Mouse (Mus musculus) liver, embryonic 12.5 days (tissue): ENCODE data around the gene Dot1l. TPM values are rescaled to one million over a fixed set of nuclear protein-coding genes. Genes with fewer than 3 reads are reported as not detected.

ENCODE experiments used
- ATAC-seq: fragments of 200-750 bp; cut with Nextera tagmentation; 2 replicates; pipeline ENCODE4 v1.8.0; 2017; ENCODE audit warnings: moderate number of reproducible peaks, mild to moderate bottlenecking, moderate library complexity
- H3K27ac ChIP-seq: fragments of 300-500 bp; sonication (generic); 2 replicates; pipeline ENCODE4 v1.5.1; 2016; ENCODE audit warnings: mild to moderate bottlenecking
- H3K27me3 ChIP-seq: fragments of 300-500 bp; sonication (generic); replicated peaks from 2 replicates; pipeline ENCODE4 v1.6.1; 2016; ENCODE audit warnings: mild to moderate bottlenecking, moderate library complexity
- H3K36me3 ChIP-seq: fragments of 300-500 bp; sonication (generic); 2 replicates; pipeline ENCODE4 v1.6.1; 2016; ENCODE audit warnings: mild to moderate bottlenecking, moderate library complexity
- H3K4me1 ChIP-seq: fragments of 300-500 bp; sonication (generic); 2 replicates; pipeline ENCODE4 v1.6.1; 2016
- H3K4me2 ChIP-seq: fragments of 300-500 bp; sonication (generic); 2 replicates; pipeline ENCODE4 v1.6.1; 2016; ENCODE audit warnings: mild to moderate bottlenecking, moderate library complexity
- H3K4me3 ChIP-seq: fragments of 300-500 bp; sonication (generic); 2 replicates; pipeline ENCODE4 v1.5.1; 2016; ENCODE audit warnings: mild to moderate bottlenecking, moderate library complexity
- H3K9ac ChIP-seq: fragments of 300-500 bp; sonication (generic); 2 replicates; pipeline ENCODE4 v1.6.1; 2016; ENCODE audit warnings: mild to moderate bottlenecking, moderate library complexity
- H3K9me3 ChIP-seq: fragments of 300-500 bp; sonication (generic); replicated peaks from 2 replicates; pipeline ENCODE4 v1.6.1; 2016; ENCODE audit warnings: mild to moderate bottlenecking, moderate library complexity
- WGBS: fragments of 180-500 bp; shearing (Covaris S2); methylation state at CpG from one replicate; pipeline ENCODE4 v1.1.7; 2016; ENCODE audit not compliant: insufficient replicate concordance; 5-methylcytosine and 5-hydroxymethylcytosine counted together
- polyA plus RNA-seq: library from polyadenylated mRNA; unstranded; fragments of >200 nt; fragmentation: Nextera tagmentation; extraction: Ambion mirVana; gene quantifications from 2 replicates; pipeline ENCODE4 v1.2.1, GENCODE M21; 2016

Gene Dot1l
- polyA plus RNA-seq, 1 experiment from 2014 or later: 15.7 TPM

GRCm38 (mm10) chr10:80760596-80761524 is 5.9 kb downstream of the Dot1l start:
- Histone ChIP-seq H3K4me2 (no peak overlapping the region), H3K4me3 (no peak overlapping the region), H3K27me3 (no peaks in the 10 kb centered on the region), H3K4me1 (peaks cover 81% of the 10 kb centered on the region), H3K36me3 (peaks cover 34% of the 10 kb centered on the region), H3K9ac (no peak overlapping the region), H3K9me3 (no peaks in the 10 kb centered on the region), H3K27ac (no peak overlapping the region)
- no peak for ATAC-seq
- WGBS: 83% methylated on average over 4 of the region's 4 CpGs

- peaks cover 44% of the 10 kb centered on the region for H3K36me3 ChIP-seq
- H3K27ac ChIP-seq: no peak overlapping the region
- no peak overlapping the region for H3K9ac ChIP-seq
- no peaks in the 10 kb centered on the region for H3K9me3 ChIP-seq
- 70% methylated on average over 3 of the region's 3 CpGs for WGBS
- no peak overlapping the region for H3K4me3 ChIP-seq
- H3K4me2 ChIP-seq: no peak overlapping the region
- ATAC-seq: no peak
- no peaks in the 10 kb centered on the region for H3K27me3 ChIP-seq
- peaks cover 71% of the 10 kb centered on the region for H3K4me1 ChIP-seq
Observed at GRCm38 (mm10) chr10:80761821-80762220, 6.8 kb downstream of the Dot1l start.

- no peaks in the 10 kb centered on the region for H3K9me3 ChIP-seq
Observed at GRCm38 (mm10) chr10:80763502-80763901, 8.5 kb downstream of the Dot1l start.

GRCm38 (mm10) chr10:80765746-80766145 is 10.7 kb downstream of the Dot1l start:
- H3K36me3 ChIP-seq: peaks cover 79% of the 10 kb centered on the region
- no peak overlapping the region for H3K4me3 ChIP-seq
- peaks cover 47% of the 10 kb centered on the region for H3K4me1 ChIP-seq
- H3K4me2 ChIP-seq: no peak overlapping the region
- ATAC-seq: no peak
- 93% methylated on average over 2 of the region's 2 CpGs for WGBS
- no peak overlapping the region for H3K27ac ChIP-seq
- H3K9ac ChIP-seq: no peak overlapping the region
- no peaks in the 10 kb centered on the region for H3K9me3 ChIP-seq
- no peaks in the 10 kb centered on the region for H3K27me3 ChIP-seq

More at GRCm38 (mm10) chr10:80763502-80763901, 8.5 kb downstream of the Dot1l start:
- Histone ChIP-seq H3K36me3 (peaks cover 57% of the 10 kb centered on the region), H3K4me1 (peaks cover 55% of the 10 kb centered on the region), H3K27me3 (no peaks in the 10 kb centered on the region), H3K4me3 (no peak overlapping the region), H3K9ac (no peak overlapping the region), H3K27ac (no peak overlapping the region), H3K4me2 (no peak overlapping the region)
- ATAC-seq: no peak
- 77% methylated on average over 2 of the region's 2 CpGs for WGBS

- Histone ChIP-seq H3K9ac (no peak overlapping the region), H3K4me1 (peaks cover 42% of the 10 kb centered on the region), H3K4me2 (no peak overlapping the region), H3K4me3 (no peak overlapping the region), H3K27me3 (no peaks in the 10 kb centered on the region), H3K27ac (no peak overlapping the region), H3K9me3 (no peaks in the 10 kb centered on the region), H3K36me3 (peaks cover 85% of the 10 kb centered on the region)
- WGBS: 85% methylated on average over 10 of the region's 10 CpGs
- no peak for ATAC-seq
Observed at GRCm38 (mm10) chr10:80766161-80766815, 11.3 kb downstream of the Dot1l start.

GRCm38 (mm10) chr10:80768365-80768764 is 13.4 kb downstream of the Dot1l start:
- 85% methylated on average over 6 of the region's 6 CpGs for WGBS
- no peaks in the 10 kb centered on the region for H3K27me3 ChIP-seq
- no peak for ATAC-seq

GRCm38 (mm10) chr10:80773816-80774215 is 18.8 kb downstream of the Dot1l start:
- Histone ChIP-seq H3K27ac (peak overlapping the region; percentile 73), H3K27me3 (no peaks in the 10 kb centered on the region), H3K4me3 (no peak overlapping the region), H3K9me3 (no peaks in the 10 kb centered on the region), H3K36me3 (peaks cover 100% of the 10 kb centered on the region), H3K4me1 (peaks cover 46% of the 10 kb centered on the region), H3K4me2 (no peak overlapping the region), H3K9ac (no peak overlapping the region)
- no peak for ATAC-seq
- WGBS: 72% methylated on average over 5 of the region's 5 CpGs

More at GRCm38 (mm10) chr10:80768365-80768764, 13.4 kb downstream of the Dot1l start:
- no peak overlapping the region for H3K9ac ChIP-seq
- H3K36me3 ChIP-seq: peaks cover 97% of the 10 kb centered on the region
- peaks cover 37% of the 10 kb centered on the region for H3K4me1 ChIP-seq
- no peak overlapping the region for H3K27ac ChIP-seq
- no peaks in the 10 kb centered on the region for H3K9me3 ChIP-seq
- no peak overlapping the region for H3K4me2 ChIP-seq
- H3K4me3 ChIP-seq: no peak overlapping the region

- Histone ChIP-seq H3K9me3 (no peaks in the 10 kb centered on the region), H3K36me3 (peaks cover 100% of the 10 kb centered on the region), H3K4me3 (no peak overlapping the region), H3K9ac (no peak overlapping the region), H3K27me3 (no peaks in the 10 kb centered on the region), H3K4me2 (peak overlapping the region; percentile 13; the same call in 1 of the 2 replicates), H3K4me1 (peaks cover 42% of the 10 kb centered on the region), H3K27ac (peak overlapping the region; percentile 73)
- peak; percentile 87 for ATAC-seq
- 33% methylated on average over 2 of the region's 2 CpGs for WGBS
Observed at GRCm38 (mm10) chr10:80774549-80774948, 19.5 kb downstream of the Dot1l start.

GRCm38 (mm10) chr10:80774981-80775380 is 20.0 kb downstream of the Dot1l start:
- no peak overlapping the region for H3K27ac ChIP-seq
- no peak overlapping the region for H3K4me2 ChIP-seq
- H3K4me3 ChIP-seq: no peak overlapping the region
- WGBS: 70% methylated on average over 4 of the region's 4 CpGs
- no peak overlapping the region for H3K9ac ChIP-seq
- no peaks in the 10 kb centered on the region for H3K27me3 ChIP-seq
- H3K36me3 ChIP-seq: peaks cover 100% of the 10 kb centered on the region
- no peaks in the 10 kb centered on the region for H3K9me3 ChIP-seq
- peaks cover 38% of the 10 kb centered on the region for H3K4me1 ChIP-seq
- peak; percentile 23; the same call in 1 of the 2 replicates for ATAC-seq

GRCm38 (mm10) chr10:80775731-80776130 is 20.7 kb downstream of the Dot1l start:
- Histone ChIP-seq H3K9me3 (no peaks in the 10 kb centered on the region), H3K4me2 (no peak overlapping the region), H3K9ac (no peak overlapping the region), H3K4me1 (peaks cover 32% of the 10 kb centered on the region), H3K4me3 (no peak overlapping the region), H3K27me3 (no peaks in the 10 kb centered on the region), H3K36me3 (peaks cover 100% of the 10 kb centered on the region), H3K27ac (no peak overlapping the region)
- ATAC-seq: no peak
- 87% methylated on average over 4 of the region's 4 CpGs for WGBS

GRCm38 (mm10) chr10:80776358-80776869 is 21.4 kb downstream of the Dot1l start:
- Histone ChIP-seq H3K36me3 (peaks cover 100% of the 10 kb centered on the region), H3K9ac (no peak overlapping the region), H3K4me2 (no peak overlapping the region), H3K4me3 (no peak overlapping the region), H3K27ac (no peak overlapping the region), H3K27me3 (no peaks in the 10 kb centered on the region), H3K4me1 (peaks cover 32% of the 10 kb centered on the region), H3K9me3 (no peaks in the 10 kb centered on the region)
- WGBS: 76% methylated on average over 6 of the region's 6 CpGs
- no peak for ATAC-seq

- Histone ChIP-seq H3K4me3 (no peak overlapping the region), H3K27me3 (no peaks in the 10 kb centered on the region), H3K4me2 (no peak overlapping the region), H3K4me1 (peaks cover 30% of the 10 kb centered on the region), H3K36me3 (peaks cover 100% of the 10 kb centered on the region), H3K27ac (no peak overlapping the region), H3K9me3 (no peaks in the 10 kb centered on the region), H3K9ac (no peak overlapping the region)
- no peak for ATAC-seq
- 89% methylated on average over 5 of the region's 5 CpGs for WGBS
Observed at GRCm38 (mm10) chr10:80777123-80777522, 22.1 kb downstream of the Dot1l start.
